Mouse (Mus musculus) cerebellum, postnatal 10 days (tissue): ENCODE measurements around the gene Rbm42.

Experiments
- DNase-seq, 2 experiments: peaks; one replicate each; pipeline ENCODE4 v3.0.0; 2021; ENCODE audit warnings: mixed read lengths in 2 of 2

Gene Rbm42

GRCm38 (mm10) chr7:30615049-30615760, 34.9 kb downstream of the Rbm42 start:
- no peak for DNase-seq

DNA sequence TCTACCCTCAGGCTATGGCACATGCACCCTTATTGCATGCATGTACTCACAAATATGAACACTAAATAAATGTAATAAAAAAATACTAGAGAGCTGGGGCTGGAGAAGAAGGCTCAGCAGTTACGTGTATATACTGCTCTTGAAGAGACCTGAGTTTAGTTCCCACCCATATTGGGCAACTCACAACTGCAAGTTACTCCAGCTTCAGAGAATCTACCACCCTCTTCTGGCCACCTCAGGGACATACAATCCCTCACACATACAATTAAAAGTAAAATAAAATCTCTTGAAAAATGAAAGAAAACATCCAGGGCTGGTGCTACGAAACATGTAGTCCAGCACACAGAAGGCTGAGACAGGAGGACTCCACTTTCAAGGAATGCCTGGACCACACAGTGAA, 35.7 kb downstream of the Rbm42 start:
- DNase-seq = no peak

DNA sequence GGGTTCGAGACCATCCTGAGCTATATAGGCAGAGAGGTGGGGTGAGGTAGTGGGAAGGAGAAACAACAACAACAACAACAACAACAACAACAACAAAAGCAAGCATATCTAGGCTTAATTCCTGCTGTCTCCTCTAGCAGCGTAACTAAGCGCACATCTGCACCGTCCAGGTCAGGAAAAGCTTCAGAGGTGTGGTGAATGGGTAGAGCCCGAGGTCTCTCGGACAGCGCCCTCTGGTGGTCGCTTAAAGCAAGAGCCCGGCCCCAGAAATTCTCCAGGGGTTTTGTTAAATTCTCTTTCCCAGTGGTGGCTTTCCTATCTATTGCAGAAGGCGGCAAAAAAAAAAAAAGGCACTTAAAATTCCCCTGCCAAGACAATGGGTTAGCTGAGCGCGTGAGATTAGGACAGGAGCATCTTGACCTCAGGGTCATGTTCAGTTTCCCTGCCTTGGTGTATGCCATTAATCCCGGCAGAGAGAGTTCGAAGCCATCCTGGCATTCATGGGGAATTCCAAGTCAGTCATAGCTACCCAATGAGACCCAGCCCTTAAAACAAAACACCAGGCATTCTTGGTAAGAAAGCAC, 36.5 kb downstream of the Rbm42 start:
- DNase-seq = peak; percentile 76 to 86

- DNase-seq = no peak
Measured at GRCm38 (mm10) chr7:30612654-30613402, 37.3 kb downstream of the Rbm42 start, which contains the start of gene Upk1a. TSS of gene Upk1a (minus strand) at chr7:30612847.

GRCm38 (mm10) chr7:30610043-30610442, 40.1 kb downstream of the Rbm42 start:
- no peak for DNase-seq

- no peak for DNase-seq
Measured at GRCm38 (mm10) chr7:30608476-30608875, 41.6 kb downstream of the Rbm42 start.

- DNase-seq = peak; percentile 82 to 85
Measured at GRCm38 (mm10) chr7:30607706-30608309, 42.3 kb downstream of the Rbm42 start.

DNA sequence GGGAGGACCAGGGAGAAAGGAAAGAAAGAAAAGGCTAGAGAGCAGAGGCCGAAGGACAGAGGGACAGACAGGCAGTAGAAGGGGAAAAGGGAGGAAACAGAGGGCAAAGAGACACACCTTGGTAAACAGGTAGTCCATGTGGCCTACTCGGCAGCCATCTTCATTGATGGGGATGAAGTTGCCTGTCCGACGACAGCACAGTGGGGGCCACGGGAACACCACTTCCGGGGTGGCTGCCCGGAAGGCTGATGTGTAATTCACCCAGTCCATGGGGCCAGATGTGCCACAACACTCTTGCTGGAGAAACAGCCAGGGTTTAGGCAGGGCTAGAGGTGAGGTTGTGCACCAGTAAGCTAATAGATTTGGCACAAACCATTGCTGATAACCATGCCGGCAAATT, 45.2 kb downstream of the Rbm42 start:
- DNase-seq = no peak

DNA sequence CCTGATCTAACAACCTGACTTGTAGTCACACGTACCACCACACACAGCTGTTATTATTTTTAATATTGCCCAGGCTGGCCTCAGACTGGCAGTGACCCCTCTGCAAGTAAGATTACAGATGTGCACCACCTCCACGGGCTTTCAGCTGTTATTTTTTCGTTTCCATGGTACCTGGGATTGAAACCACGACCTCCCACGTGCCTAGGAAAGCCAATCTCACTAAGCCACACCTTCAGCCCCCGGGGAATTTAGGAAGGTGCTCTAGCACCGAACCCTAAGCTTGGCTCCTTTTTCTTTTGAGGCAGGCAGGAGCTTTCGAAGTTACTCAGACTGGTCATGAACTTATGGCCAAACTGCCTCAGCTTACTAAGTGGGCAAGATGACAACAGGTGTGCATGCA, 45.7 kb downstream of the Rbm42 start:
- no peak for DNase-seq

- no peak for DNase-seq
Measured at GRCm38 (mm10) chr7:30602583-30602982, 47.5 kb downstream of the Rbm42 start.

DNA sequence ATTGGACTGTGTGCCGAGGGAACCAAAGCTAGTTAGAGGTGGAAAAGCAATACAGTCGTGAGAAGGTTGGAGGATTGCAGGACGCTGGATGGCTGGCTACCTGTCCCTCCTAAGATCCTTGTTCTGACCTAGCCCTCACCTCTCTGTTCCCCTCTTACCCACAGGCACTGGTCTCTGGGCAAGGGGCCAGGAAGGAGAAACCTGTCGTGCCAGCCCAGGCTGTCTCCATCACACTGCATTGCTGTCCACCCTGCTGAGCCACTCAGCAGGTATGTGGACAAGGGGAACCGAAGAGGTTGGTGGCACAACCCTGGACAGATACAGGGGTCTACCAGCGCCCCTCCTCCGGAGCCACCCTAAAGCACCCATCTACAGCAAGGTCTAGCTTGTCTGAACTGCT, 49.5 kb downstream of the Rbm42 start:
- peak; percentile 49 to 55 for DNase-seq

DNA sequence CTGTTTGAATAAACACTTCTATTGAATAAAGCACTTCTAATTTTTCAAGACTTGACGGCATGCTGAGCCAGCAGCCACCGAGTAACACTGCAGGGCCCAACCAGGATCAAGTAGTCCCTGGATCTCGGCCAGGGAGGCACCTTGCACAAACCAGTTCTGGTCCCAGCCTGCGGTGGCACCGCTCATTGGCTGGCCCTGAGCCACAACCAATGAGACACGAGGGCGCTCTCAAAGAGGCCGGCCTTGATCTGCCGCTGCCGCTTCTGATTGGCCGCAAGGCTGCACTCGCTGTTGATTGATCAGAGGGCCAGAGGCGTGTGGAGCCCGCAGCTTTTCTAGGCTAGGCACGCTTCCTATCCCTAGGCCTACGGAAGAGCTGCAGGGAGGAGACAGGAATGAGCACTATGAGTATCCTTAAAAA, 50.2 kb downstream of the Rbm42 start:
- DNase-seq = peak; percentile 98

GRCm38 (mm10) chr7:30598786-30599185, 51.3 kb downstream of the Rbm42 start, which contains the start of gene Zbtb32:
TSS of gene Zbtb32 (minus strand) at chr7:30598909.
- no peak for DNase-seq

- DNase-seq = no peak
Measured at GRCm38 (mm10) chr7:30596811-30597210, 53.3 kb downstream of the Rbm42 start.

- DNase-seq = no peak
Measured at GRCm38 (mm10) chr7:30596093-30596492, 54.0 kb downstream of the Rbm42 start.

- DNase-seq = no peak
Measured at GRCm38 (mm10) chr7:30594510-30595024, 55.5 kb downstream of the Rbm42 start.

GRCm38 (mm10) chr7:30593579-30594509, 56.3 kb downstream of the Rbm42 start:
- DNase-seq = peak in 1 of 2 experiments; percentile 51

GRCm38 (mm10) chr7:30592772-30593423, 57.2 kb downstream of the Rbm42 start:
- DNase-seq = no peak

- peak; percentile 42 to 62 for DNase-seq
Measured at GRCm38 (mm10) chr7:30591605-30591951, 58.5 kb downstream of the Rbm42 start.
